Mouse (Mus musculus) right cerebral cortex, postnatal 4 days (tissue): Measurements from ENCODE around the gene Nav3.

Experiments used
- DNase-seq: peaks from one replicate; pipeline ENCODE4 v3.0.0-alpha.2; 2022

The Nav3 gene

DNA sequence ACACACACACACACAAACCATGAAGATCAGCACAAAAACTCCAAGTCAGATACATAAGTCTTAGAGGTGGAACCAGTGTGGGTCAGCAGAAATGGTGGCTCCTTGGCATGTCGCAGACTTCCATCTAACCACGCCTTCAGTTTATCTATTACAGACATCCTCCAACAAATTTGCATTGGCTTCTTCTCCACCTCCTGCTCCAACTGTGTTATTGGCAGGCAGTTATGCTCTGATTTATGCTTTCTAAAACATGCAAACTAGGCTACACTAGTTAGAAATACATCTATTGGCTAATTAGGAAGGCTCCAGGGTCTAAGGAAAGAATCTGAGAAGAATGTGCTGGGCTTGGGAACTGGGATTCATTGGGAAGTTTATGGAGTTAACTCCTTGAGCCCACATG lies 75.2 kb downstream of the Nav3 start:
- DNase-seq, result no peak

DNA sequence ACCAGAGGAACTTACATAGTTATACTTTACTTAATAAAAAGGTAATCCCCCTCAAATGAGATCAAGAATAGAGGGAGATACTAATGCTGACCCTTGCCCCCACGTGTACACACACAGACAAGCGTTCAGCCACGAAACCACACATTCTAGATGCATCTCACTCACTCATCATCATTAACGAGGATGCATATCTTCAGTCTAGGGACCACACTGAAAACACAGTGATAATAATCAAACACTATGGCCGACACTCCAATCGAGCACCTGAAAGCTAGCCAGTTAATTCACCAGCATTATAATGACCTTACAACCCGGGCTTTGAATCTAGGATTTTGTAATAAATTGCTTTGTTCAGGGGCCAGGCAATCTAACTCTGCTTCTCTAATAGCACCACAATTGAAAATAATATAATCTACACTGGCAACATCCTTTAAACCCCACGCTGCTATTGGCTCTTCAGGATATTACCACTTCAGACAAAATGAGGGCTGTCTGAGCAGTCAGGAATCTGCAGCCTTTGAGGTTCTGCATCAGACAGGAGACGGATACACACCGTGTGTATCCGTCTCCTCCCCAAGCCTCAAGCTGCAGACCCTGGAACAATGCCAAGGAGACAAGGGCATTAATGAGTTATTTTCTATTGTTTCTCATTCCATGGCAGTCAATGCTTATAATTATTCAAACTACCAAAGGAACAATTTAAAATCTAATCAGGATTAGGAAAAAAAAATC lies 83.1 kb downstream of the Nav3 start:
- no peak for DNase-seq

DNA sequence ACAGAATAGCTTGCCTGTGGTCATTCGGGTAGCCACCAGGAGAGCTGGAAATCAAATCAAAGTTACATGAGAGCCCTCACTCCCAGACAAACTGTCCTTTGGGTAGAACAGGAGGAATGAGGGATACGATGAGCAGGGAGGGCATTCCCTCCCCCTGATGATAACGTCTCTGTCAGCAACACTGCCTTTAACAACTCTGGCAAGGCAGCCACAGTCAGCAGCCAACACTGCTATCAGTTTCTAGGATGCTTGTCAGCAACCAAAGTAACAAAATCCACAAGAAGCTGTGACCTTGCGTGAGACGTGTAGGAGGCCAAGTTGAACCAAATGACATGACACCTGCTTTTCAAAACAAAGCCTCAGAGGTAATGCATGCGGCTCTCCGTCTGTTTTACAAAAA lies 103.9 kb downstream of the Nav3 start:
- DNase-seq, result no peak

DNA sequence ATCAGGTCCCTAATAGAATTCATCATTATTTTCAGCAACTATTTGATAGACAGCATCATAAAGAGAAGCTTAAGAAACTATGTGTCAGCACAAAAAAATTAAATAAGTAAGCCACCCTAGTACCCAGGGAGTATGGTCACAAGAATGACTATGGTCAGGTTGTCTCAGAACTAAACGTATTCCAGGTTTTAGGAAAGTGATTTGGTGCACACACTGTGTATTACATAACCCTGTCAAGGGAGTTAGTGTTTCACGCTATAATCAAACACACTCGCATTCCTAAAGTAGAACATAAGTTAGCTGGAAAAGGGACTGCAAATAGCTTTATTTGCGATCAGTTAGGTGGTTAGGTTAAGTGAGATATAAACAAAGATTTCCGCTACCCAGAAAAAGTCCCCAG lies 126.0 kb downstream of the Nav3 start:
- no peak for DNase-seq

DNA sequence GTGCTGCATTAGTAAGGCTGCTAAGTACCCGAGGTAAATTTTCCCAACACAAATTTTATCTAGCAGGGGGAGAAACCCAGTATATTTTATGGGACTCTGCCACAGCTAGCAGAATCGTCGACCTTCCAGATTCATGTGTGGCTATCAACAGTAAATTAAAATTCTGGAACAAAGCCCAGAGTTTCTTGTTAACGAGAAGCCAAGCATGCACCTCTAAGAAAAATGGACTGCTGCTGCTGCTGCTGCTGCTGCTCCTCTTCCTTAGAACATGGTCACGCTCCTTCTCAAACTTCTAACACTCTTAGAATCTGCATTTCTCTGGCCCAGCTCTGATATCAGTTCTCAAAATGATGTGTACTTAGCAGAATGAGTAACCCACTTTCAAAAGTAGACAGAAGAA lies 126.4 kb downstream of the Nav3 start:
- DNase-seq, result no peak

DNA sequence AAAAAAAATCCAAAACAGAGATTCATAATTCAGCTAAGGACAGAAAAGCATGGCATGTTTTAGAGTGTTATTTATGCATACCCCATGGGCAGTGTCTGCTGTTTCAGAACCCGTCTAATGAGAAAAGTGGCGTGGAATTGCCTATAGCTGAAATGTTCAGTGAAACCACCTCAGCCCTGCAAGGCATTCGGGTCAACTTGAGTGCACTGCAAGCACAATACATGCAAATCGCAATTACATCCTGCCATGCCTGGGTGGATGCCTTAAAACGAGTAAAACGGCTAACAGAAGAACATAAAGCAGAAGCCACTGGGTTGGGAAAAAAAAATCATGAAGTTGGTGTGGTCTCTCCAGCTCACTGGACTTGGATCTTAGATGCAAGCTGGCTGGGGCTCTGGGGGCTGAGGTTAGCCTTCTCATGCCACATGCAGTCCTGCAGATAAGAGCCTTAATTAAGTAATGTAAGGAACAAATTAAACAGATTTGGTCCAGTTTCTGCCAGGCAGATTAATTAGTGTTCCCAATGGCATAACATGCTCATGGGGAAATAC lies 133.8 kb downstream of the Nav3 start:
- no peak for DNase-seq

DNA sequence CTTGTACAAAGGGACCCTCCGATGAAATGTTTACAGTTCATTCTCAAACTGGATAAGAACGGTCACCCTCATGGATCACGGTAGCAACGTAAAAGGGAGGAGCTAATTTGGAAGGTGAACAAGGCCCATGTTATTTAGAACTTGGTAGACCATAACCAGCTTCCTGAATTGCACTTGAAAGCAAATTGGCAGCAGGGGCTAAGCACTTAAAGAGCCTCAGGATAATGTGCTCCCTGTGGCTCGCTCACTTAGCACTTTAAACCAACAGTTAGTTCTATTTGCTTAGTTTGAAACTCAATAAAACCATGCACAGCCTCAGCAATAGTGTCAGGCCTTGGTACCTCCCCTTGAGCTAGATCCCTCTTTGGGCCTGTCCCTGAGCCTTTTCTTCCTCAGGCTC lies 138.7 kb downstream of the Nav3 start:
- DNase-seq, result no peak

DNA sequence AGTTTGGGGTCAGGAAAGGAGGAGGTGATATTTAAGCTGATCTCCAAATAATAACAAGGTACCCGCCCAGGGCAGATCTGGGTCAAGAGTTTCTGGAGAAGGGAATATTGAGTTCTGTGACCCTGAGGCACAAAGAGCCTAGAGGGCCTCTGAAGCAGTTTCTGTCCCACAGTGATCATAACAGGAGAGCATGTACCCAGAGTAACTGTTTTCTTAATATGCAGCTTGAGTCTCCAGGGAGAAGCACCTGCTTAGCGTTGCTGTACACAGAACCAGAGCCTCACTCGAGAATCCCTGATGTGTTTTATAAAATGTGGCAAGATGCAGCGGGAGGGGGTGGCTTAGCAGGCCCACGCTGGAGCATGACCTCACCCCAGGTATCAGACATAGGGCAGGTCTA lies 141.5 kb downstream of the Nav3 start:
- no peak for DNase-seq

DNA sequence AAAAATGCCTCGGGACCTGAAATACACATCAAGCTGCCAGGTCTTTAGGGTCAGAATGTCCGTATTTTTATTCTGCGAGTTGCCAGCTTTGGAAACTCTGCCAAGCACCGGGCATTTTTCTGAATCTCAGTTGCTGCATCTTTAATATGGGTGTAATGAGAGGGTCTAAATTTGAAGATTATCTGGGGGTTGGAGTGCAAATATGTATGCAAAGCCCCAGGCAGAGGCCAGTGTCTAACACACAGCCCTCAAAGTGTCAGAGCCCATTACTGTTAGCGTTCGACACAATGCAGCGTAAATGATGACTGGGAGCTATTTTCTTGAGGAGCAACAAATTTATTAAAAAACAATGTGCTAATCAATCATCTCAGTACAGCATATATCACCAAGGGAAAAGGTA lies 142.0 kb downstream of the Nav3 start:
- no peak for DNase-seq

DNA sequence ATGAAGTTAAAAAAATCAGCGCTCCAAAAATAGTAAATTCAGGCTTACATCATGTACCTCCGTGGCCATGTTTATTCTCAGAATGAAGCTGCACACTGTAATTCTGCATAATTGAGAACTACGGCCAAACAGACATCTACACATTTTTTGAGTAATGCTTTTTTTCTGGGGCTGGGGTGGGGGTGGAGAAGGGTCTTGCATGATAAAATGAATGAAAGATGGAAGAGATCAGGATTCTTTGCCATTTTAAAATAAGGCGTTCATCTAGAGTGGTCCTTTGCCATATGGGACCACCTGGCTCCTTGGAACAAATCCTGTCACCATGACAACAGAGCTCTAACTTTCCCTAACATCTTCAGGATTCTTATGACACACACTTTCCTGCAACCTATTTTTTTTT lies 146.5 kb downstream of the Nav3 start:
- DNase-seq, result peak; percentile 38

DNA sequence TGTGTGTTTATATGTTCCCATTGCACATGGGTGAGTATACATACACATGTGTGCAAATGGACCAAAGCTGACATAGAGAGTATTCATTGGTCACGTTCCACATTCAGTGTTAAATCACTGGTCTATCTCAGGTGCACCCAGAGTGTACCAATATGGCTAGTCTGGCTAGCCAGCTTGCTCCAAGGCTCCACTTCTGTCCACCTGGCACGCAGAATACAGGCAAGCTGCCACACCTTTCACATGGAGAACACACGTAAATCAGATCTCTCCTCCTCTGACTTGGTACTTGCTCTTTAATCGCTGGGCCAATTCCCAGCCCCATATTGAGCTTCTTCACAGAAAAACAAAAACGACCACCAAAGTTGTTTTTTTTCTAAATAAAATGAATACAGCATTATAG lies 150.4 kb downstream of the Nav3 start:
- no peak for DNase-seq

DNA sequence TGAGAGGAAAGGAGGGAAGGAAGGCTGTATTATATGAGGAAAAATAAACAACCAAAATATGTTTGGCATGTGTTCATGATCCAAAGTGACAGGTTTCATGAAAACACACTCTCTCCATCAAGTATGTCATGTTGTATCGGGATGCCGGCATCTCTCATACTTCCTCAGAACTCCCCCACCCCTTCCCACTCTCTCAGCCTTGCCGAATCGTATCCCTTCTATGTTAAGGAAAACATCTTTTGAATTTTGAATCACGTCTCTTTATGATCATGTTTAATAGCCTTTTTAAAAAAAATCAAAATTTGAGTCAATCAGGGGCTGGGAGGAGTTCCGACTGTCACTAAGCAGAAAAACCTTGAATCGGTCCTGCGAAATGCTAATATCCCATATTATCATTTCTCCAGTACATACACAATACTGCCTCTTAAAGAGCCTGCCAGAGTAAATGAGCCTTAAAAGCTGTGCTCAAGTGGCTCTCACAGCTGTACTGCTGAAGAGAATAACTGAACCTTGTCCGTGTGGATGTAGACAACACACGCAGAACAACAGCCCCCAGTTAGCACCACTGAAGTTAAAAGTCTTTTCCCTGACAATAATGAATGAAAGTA lies 165.9 kb downstream of the Nav3 start:
- DNase-seq, result no peak

DNA sequence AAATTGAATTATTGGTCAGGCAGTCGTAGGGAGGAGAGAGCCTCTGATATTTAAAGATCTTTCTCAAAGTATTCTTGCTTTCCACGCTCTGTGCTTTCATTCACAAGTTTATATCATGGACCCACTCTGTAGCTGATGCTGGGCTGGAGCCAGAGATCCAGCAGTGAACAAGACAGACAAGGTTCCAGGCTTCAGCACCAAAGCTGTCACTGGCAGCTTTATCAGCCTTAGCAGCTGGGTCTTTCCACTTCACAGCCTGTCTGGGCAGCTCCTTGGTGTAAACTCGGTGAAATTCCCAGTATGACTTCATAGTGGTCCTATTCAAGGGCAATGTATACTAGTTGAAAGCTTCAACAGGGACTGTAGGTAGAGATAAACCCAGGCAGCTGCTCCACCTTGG lies 172.1 kb downstream of the Nav3 start:
- peak; percentile 13 for DNase-seq

DNA sequence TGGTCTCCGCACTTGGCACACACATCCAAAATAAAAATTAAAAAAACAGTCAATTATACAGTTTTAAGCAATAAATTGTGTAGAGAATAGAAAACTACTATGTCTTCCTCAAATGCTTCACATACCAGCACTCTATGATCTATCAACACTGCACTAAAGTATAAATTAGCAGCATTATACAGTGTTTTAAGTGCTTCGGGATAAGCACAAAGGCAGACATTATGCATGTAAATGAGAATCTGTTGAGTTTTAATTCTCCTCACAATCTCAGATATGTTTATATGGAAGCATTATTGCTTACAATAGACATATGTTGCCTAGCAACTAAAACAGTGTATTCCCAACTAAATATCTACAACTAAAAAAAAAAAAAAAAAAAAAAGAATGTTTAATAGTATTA lies 183.2 kb downstream of the Nav3 start:
- DNase-seq, result no peak

DNA sequence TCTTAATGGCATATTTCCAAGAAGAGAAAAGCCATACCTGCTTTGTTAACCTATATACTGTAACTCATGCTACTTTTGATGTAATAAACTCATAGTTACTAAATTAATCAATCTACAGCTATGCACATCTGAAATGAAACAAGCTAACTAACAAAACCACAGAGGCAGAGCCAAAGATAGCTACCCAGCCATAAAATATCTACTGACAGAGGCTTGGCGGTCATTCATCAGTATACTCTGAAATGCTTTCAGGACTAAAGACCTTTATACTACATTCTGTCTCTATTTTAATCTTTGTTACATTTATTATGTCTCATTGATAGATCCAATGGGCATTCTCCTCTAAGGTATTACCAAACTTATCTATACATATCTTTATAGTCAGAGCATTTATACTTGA lies 185.4 kb downstream of the Nav3 start:
- DNase-seq, result no peak

DNA sequence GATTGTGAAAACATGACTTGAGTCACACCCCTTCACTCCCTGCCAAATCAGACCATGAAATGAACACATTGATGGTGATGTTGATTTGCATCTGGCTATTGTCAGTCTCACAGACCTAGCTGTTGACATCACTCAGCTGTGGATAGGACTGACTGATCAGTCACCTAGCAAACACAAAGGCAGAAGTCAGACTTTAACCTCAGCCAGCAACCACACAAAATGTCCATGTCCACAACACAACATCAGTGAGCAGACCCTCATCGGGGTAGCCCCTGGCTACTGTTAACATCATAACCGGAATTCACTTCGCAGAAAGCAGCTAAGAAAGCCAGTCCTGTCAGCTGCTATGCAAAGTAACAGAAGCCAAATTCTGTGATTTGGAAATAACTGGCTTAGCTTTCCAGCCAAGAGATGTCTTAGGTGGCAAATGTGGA lies 213.9 kb downstream of the Nav3 start:
- no peak for DNase-seq

DNA sequence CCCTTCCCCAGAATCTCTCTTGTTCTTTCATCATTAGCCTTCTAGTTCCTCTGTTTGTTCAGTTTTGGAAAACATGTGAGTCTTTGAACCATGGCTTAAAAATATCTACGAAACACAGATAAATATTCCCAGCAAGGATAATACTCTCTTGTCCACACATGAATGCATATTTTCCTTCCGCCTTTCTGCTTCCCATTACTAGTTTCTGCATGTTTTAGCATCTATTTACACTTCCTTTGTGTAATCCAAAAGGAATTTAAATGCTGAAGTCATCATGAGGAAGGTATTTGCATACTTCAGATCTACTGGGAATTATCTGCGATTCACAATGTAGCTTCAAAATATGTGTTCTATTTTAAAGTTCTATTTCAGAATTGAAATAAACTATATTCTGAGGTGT lies 215.3 kb downstream of the Nav3 start:
- DNase-seq, result no peak

DNA sequence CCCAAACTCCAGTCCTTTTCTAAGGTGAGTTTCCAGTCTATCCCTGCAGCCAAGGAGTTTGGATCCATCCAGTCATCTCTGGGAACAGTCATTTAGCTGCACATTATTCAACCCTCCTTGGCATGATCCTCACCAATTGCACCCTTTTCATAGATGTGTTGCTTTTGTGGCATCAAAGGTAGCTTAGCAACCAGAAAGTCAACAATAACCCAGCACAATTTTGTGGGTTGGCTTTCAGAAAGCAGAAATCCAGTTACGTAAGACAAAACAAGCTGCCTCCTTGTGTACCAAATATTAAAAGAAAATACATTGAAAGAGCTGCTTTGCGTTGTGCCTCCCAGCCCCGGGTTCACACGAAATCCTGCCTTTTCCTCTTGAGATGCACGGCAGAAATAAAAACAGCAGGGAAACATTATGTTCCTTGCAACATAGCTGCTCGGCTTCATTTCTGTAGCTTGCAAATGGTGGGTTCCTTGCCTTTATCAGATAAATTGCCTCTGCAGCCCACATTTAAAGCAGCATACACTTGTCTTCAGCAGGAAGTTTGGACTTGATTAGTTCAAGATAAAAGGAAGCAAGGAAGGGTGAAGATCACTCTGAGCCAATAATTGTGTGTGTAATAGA lies 222.6 kb downstream of the Nav3 start:
- DNase-seq, result no peak

DNA sequence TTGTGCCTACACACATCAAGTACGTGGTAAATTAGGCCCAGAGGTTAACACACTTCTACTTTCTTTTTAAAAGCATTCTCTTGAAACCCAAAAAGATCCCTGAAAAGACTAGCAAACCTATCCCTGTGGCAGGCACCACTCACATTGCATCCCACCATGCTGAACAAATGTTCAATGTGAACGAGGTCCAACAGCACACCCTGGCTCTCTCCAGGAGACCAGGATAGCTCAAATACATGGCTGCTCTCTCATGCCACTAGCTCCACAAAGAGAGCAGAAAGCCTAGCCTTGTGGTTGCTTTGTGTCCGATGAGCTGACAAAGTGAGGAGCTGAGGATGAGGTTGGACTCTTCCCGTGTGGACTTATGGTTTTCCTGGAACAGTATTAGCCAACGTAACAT lies 249.6 kb downstream of the Nav3 start:
- DNase-seq, result no peak

DNA sequence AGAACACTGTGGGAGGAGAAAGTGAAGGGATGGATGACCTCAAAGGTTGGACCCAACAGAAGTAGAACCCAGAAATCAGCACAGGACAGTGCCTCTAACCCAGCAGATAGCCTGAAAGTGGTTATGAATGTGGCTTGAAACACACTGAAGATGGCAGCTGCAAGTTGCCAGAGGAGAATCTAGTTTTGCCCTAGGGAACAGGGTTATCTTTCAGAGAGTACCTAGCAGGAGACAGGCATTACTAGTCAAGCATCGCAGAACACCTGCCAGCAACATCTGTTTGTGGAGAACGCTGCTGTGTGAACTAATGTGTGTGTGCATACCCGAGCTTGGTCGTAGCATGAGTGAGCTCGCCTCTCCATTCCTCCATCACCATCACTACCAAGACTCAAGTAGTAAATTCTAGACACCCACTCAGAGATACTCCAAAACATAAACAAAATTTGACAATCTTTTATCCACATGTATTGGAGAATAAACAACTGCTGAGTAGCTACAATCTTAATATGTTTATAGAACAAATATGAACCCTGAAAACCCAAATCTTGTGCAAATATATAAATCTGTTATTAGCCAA lies 251.8 kb downstream of the Nav3 start:
- DNase-seq, result no peak

DNA sequence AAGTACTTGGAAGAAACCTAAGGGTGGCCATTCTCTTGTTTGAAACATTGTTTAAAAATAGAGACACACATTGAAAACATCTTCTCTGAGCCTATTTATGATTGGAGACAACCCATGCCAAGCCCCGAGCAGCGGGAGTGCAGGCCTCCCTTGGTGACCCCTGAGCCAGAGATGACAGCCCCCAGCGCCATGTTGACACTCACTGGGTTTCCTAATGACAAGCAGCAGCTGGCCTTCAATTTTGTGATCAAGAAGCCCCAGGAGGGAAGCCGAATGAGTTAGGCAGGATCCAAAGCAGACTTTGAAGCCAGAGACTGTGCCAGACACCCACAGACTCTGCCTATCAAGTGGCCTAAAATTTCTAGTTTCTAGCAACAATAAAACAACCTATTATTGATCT lies 263.1 kb downstream of the Nav3 start:
- DNase-seq, result no peak

DNA sequence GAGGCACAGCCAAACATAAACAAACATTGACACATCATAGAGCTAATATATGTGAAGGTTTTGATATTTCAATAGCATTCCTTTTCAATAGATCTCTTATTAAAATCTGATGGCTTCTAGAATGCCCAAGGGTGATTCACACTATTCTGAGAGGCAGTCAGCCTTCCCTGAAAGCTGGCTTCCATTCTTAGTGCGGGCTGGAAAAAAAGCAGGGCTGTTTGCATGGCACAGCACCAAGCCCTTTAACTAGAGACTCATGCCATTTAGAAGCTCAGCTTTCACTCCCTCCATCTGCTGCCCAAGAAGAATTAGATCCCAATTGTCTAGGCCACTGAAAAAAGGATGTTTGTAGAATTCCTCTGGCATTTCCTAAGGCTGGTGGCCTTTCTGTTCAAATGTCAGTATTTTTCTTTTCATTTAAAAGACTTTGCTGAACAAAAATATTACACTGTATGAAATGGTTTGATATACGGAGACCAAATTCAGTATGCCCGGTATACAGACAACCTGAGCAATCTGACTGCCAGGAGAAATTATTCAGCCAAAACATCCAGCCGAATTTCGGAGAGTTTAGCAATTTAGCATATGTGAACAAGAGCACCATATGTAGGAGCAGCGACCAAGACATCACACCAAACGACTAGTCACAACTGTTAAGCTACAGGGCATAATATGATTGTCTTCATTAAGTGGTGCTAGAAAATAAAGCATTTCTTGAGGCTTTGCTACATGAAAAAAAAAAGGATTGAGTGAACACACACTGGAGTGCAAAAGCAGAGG lies 263.8 kb downstream of the Nav3 start:
- peak; percentile 37 for DNase-seq

DNA sequence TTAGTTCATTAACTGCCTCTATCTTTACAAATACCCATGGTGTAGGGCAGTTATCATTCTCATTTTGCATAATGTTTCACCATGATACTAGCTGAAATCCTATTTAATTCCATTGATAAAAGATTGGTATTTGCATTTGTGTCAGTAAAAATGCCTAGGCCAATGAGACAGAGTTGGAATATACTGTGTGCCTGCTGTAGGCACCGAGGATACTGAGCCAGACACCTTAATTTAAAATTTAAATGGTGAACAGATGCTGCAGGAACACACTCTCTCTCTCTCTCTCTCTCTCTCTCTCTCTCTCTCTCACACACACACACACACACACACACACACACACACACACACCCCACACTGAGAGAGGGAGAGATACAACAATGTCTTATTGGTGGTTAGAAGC lies 269.8 kb downstream of the Nav3 start:
- no peak for DNase-seq
